Mouse (Mus musculus): ENCODE results near the gene Nlrc5. TPM values are rescaled to one million over a fixed set of nuclear protein-coding genes. Genes with fewer than 3 reads are reported as not detected.

Gene Nlrc5
- polyA plus RNA-seq, 1 experiment from 2014 or later, result 0.31 TPM

DNA sequence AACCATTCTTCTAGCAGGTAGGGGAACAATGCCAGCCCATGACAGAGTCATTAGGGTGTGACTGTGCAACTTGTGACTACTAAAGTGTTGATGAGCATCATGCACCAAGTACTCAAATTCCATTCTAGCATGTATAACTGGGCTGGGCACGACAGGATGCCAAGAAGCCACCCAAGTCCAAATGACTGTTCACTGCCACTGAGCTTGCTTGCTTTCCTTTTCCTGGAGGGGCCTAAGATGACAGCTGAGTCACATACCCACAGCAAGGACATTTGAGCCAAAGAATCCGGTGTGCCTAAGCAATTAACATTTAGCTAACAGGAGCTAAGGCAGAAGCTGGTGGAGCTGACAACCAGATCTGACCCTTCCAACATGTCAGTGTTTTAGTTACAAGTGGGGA lies 137.7 kb downstream of the Nlrc5 start:
- Histone ChIP-seq H3K4me3 (ENCODE audit: low read length) (no peak overlapping the region), H3K9ac (ENCODE audit: low read depth, low read length) (no peak overlapping the region), H3K9me3 (ENCODE audit: control insufficient read depth, low read length) (no peaks in the 10 kb centered on the region), H3K27ac (ENCODE audit: low read depth, low read length) (no peak overlapping the region), H3K4me2 (ENCODE audit: low read length) (no peak overlapping the region), H3K36me3 (ENCODE audit: control insufficient read depth, insufficient read depth, low read length) (peaks cover 12% of the 10 kb centered on the region), H3K4me1 (ENCODE audit: control insufficient read depth, insufficient read depth, low read depth, low read length) (peaks cover 13% of the 10 kb centered on the region), H3K27me3 (replicated peaks; ENCODE audit: control insufficient read depth, insufficient read depth, low read length) (no peaks in the 10 kb centered on the region)
- no peak for ATAC-seq
- WGBS, result 82% methylated on average over 2 of the region's 2 CpGs

DNA sequence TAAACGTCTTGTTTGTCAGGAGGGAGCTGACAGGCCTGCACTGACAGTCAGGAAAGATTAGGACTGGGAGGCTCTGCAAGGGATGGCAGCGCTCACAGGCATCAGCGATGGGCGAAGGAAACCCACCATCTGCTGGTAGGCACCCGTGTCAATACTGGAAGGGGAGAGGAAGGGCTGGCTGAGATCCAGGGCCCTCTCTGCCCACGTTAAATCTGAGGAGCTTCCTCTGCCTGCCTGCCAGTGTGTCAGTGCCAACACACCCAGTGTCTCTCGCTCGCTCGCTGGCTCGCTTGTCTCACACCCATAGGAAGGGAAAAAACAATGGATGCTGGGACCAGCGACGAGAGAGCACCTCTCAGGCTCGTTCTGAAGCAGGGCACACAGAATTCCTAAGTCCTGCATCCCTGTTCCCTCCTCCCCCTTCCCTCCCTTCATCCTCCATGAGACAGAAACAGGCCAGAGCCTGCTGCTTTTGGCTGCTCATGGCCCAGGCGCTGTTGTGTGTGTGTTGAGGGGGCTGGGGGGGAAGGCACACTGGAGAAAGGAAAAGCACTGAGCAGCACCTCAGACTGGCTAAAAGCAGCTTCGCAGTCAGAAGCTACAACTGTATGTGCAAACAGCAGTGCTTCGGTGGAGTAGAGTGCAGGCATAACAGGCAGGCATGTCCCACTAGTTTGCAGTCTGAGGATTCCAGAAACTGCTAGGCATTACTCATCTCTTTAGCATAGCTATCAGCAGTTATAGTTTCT lies 140.2 kb downstream of the Nlrc5 start:
- H3K4me1 ChIP-seq (ENCODE audit: control insufficient read depth, insufficient read depth, low read depth, low read length), result no peaks in the 10 kb centered on the region; the same call in 1 of the 2 replicates
- WGBS, result 66% methylated on average over 16 of the region's 16 CpGs
- H3K27ac ChIP-seq (ENCODE audit: low read depth, low read length), result peak overlapping the region; percentile 70
- no peaks in the 10 kb centered on the region for H3K9me3 ChIP-seq (ENCODE audit: control insufficient read depth, low read length)
- no peaks in the 10 kb centered on the region for H3K27me3 ChIP-seq (replicated peaks; ENCODE audit: control insufficient read depth, insufficient read depth, low read length)
- peaks cover 20% of the 10 kb centered on the region for H3K36me3 ChIP-seq (ENCODE audit: control insufficient read depth, insufficient read depth, low read length)
- no peak overlapping the region for H3K9ac ChIP-seq (ENCODE audit: low read depth, low read length)
- no peak overlapping the region for H3K4me3 ChIP-seq (ENCODE audit: low read length)
- ATAC-seq, result peak; percentile 88
- no peak overlapping the region for H3K4me2 ChIP-seq (ENCODE audit: low read length)

DNA sequence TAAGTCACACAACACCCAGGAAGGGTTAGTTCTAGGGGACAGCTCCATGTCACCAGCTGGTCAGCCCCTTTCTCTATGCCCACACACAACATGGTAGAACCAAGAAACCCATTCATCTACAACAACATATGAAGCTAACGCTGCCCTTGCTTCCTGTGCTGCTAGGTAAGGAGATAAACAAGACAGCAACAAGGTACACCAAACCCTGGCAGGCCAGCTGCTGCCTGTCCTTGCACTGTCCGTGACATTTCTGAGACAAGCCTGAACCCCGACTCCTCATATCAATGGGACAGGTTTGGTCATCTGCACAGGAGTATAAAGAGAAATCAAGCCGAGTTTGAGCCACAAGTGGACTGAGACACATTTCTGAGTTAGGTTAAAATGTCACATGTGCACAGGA lies 141.0 kb downstream of the Nlrc5 start:
- Histone ChIP-seq H3K27me3 (replicated peaks; ENCODE audit: control insufficient read depth, insufficient read depth, low read length) (no peaks in the 10 kb centered on the region), H3K9ac (ENCODE audit: low read depth, low read length) (no peak overlapping the region), H3K36me3 (ENCODE audit: control insufficient read depth, insufficient read depth, low read length) (peaks cover 22% of the 10 kb centered on the region), H3K9me3 (ENCODE audit: control insufficient read depth, low read length) (no peaks in the 10 kb centered on the region), H3K27ac (ENCODE audit: low read depth, low read length) (no peak overlapping the region), H3K4me3 (ENCODE audit: low read length) (no peak overlapping the region), H3K4me1 (ENCODE audit: control insufficient read depth, insufficient read depth, low read depth, low read length) (no peaks in the 10 kb centered on the region; the same call in 1 of the 2 replicates), H3K4me2 (ENCODE audit: low read length) (no peak overlapping the region)
- 94% methylated on average over 4 of the region's 4 CpGs for WGBS
- no peak for ATAC-seq

Small RNA genes within 50 kb of the gene (microRNA-seq; reads per million reads assigned to microRNA genes)
- not detected for gene Mir7072

Other genes with a start within 250 kb of the Nlrc5 start
- gene Nup93, start 219.8 kb upstream of the Nlrc5 start, polyA plus RNA-seq (2015; fragmentation: Nextera tagmentation; extraction: Ambion mirVana), result 54.0 and 62.1 TPM in 2 replicates
- gene Slc12a3, start 105.2 kb upstream of the Nlrc5 start, polyA plus RNA-seq (2015; fragmentation: Nextera tagmentation; extraction: Ambion mirVana), result 0.11 and 0.21 TPM in 2 replicates
- gene Herpud1, start 47.9 kb upstream of the Nlrc5 start, polyA plus RNA-seq (2015; fragmentation: Nextera tagmentation; extraction: Ambion mirVana), result 71.3 and 77.9 TPM in 2 replicates
- gene Cpne2, start 98.6 kb downstream of the Nlrc5 start, polyA plus RNA-seq (2015; fragmentation: Nextera tagmentation; extraction: Ambion mirVana), result 22.7 and 23.5 TPM in 2 replicates
- gene Rspry1, start 167.6 kb downstream of the Nlrc5 start, polyA plus RNA-seq (2015; fragmentation: Nextera tagmentation; extraction: Ambion mirVana), result 45.0 and 48.1 TPM in 2 replicates
- gene Fam192a, start 167.6 kb downstream of the Nlrc5 start, polyA plus RNA-seq (2015; fragmentation: Nextera tagmentation; extraction: Ambion mirVana), result 67.4 and 67.9 TPM in 2 replicates
- gene Arl2bp, start 232.2 kb downstream of the Nlrc5 start, polyA plus RNA-seq (2015; fragmentation: Nextera tagmentation; extraction: Ambion mirVana), result 179 and 191 TPM in 2 replicates

All from hindbrain, embryonic 16.5 days (tissue).